Mouse (Mus musculus) heart, postnatal 36 days (tissue): ENCODE measurements around the gene Nutf2-ps1. TPM values are rescaled to one million over a fixed set of nuclear protein-coding genes. Genes with fewer than 3 reads are reported as not detected.

Experiments
- total RNA-seq, 2 experiments: library from RNA; stranded (reverse); gene quantifications; 2 replicates each; pipeline ENCODE4 v1.2.3; 2021

The Nutf2-ps1 gene
- total RNA-seq, 2 experiments from 2014 or later = 68.3 to 78.2 TPM

Other genes starting within 250 kb of the Nutf2-ps1 start
- not detected for gene Gm10197, start 217.3 kb downstream of the Nutf2-ps1 start, total RNA-seq
- gene Smndc1, start 198.5 kb downstream of the Nutf2-ps1 start, total RNA-seq = 10 to 100 TPM; 33.0 to 33.8 TPM
- gene Dusp5, start 60.0 kb downstream of the Nutf2-ps1 start, total RNA-seq = 10 to 100 TPM in 1 of 2 experiments, 1 to 10 TPM in 1; 4.1 to 12.8 TPM
- gene Smc3, start 11.3 kb upstream of the Nutf2-ps1 start, total RNA-seq = 10 to 100 TPM; 22.8 to 23.7 TPM
- 100 to 1,000 TPM; 216 to 224 TPM for gene Rbm20, start 88.2 kb upstream of the Nutf2-ps1 start, total RNA-seq